Mouse (Mus musculus): ENCODE data around the gene Daglb. TPM values are rescaled to one million over a fixed set of nuclear protein-coding genes. Genes with fewer than 3 reads are reported as not detected.
A peak's percentile ranks its signal among the peaks of the same experiment; 100 is the strongest.

The Daglb gene
- 21.3 and 21.7 TPM in 2 replicates for polyA plus RNA-seq (2014; fragmentation: Nextera tagmentation; extraction: Ambion mirVana)

DNA sequence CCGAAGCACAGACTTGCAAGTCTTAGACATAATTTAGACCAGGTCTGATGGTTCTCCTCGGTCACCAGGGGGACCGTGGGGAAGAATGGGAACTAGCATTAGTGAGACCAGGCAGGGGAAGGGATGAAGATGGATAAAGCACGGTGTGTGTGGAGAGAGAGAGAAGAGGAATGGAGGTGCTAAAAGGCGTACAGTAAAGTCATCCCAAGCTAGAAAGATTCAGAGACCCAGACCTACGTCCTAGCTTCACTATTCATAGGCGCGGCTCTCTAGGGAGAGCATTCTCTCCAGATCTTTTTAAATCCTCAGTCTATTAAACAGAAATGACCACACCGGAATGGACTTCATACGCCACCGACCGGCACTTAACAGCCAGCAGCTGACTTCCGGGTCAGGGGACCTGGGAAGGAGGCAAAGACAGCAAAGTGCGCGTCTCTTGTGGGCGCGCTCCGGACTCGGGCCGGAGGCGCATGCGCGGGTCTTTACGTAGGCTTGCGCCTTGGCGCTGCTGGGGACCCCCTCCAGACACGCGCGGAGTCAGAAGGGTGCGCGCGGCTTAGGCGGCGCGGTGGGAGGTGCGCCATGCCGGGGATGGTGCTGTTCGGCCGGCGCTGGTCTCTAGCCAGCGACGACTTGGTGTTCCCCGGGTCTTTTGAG, at the start of gene Daglb:
Daglb (plus strand) TSS at position 485 of the 657 bp plus-strand sequence.
- Histone ChIP-seq H3K36me3 (ENCODE audit: control insufficient read depth, insufficient read depth, low read length) (0 out of 2 replicates have a peak, but pooled peaks cover 10% of the 10 kb centered on the region), H3K9ac (replicated peaks; ENCODE audit: low read depth, low read length) (peak within 1 kb of the TSS; percentile 64)
- 3% methylated on average over 41 of the region's 43 CpGs for WGBS

DNA sequence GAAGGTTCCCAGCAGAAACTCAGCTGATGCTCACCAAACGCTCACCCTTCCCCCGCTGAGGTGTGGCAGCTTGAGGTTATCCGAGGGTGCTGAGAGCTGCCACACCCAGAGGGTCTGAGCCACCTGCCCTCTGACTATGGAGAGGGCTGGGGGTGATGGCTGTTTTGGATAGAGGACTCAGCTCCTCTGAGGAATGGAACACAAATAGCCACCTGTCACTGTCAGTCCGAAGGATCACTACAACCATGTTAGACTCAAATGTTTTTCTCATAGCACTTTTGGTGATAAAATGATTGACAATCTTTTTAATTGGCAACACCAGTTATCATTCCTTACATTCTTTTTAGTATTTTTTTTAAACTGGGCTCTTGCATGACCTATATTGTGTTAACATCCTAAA, 42.9 kb upstream of the Daglb start:
- H3K4me1 ChIP-seq (ENCODE audit: control insufficient read depth, insufficient read depth, low read length) = no peaks in the 10 kb centered on the region
- H3K9ac ChIP-seq (replicated peaks; ENCODE audit: low read depth, low read length) = no peak overlapping the region
- 93% methylated on average over 4 of the region's 4 CpGs for WGBS
- no peak overlapping the region for H3K27ac ChIP-seq (ENCODE audit: low read depth, low read length)
- ATAC-seq (ENCODE audit: low read depth) = no peak
- peaks cover 39% of the 10 kb centered on the region for H3K36me3 ChIP-seq (ENCODE audit: control insufficient read depth, insufficient read depth, low read length)
- H3K27me3 ChIP-seq (ENCODE audit: control insufficient read depth, insufficient read depth, low read length) = no peaks in the 10 kb centered on the region
- H3K4me2 ChIP-seq (ENCODE audit: low read depth, low read length) = no peak overlapping the region
- no peak overlapping the region for H3K4me3 ChIP-seq (ENCODE audit: low read depth, low read length)
- H3K9me3 ChIP-seq (ENCODE audit: control insufficient read depth, low read length) = no peaks in the 10 kb centered on the region

More for the DNA sequence above, at the start of gene Daglb:
- H3K9me3 ChIP-seq (ENCODE audit: control insufficient read depth, low read length) = no peaks in the 10 kb centered on the region
- peak within 1 kb of the TSS; percentile 84 for H3K4me2 ChIP-seq (ENCODE audit: low read depth, low read length)
- H3K4me1 ChIP-seq (ENCODE audit: control insufficient read depth, insufficient read depth, low read length) = peaks cover 7% of the 10 kb centered on the region; the same call in 1 of the 2 replicates
- peak within 1 kb of the TSS; percentile 66 for H3K27ac ChIP-seq (ENCODE audit: low read depth, low read length)
- ATAC-seq (ENCODE audit: low read depth) = peak; percentile 97
- H3K27me3 ChIP-seq (ENCODE audit: control insufficient read depth, insufficient read depth, low read length) = no peaks in the 10 kb centered on the region
- H3K4me3 ChIP-seq (ENCODE audit: low read depth, low read length) = peak within 1 kb of the TSS; percentile 76

DNA sequence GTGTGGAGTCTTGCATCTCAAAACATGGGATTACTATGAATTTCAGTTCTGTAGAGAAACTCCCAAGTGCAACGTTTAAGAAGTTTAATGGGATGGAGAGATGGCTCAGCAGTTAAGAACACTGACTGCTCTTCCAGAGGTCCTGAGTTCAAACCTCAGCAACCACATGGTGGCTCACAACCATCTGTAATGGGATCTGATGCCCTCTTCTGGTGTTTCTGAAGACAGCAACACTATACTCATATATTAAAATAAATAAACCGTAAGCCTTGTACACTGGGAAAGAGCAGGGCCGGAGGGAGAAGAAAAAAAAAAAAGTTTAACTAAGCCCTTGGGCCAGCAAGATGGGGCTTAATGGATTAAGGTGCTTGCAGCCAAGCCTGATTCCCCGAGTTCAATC, 41.4 kb upstream of the Daglb start:
- no peak for ATAC-seq (ENCODE audit: low read depth)
- H3K9me3 ChIP-seq (ENCODE audit: control insufficient read depth, low read length) = no peaks in the 10 kb centered on the region
- H3K4me2 ChIP-seq (ENCODE audit: low read depth, low read length) = no peak overlapping the region
- H3K9ac ChIP-seq (replicated peaks; ENCODE audit: low read depth, low read length) = no peak overlapping the region
- peaks cover 33% of the 10 kb centered on the region for H3K36me3 ChIP-seq (ENCODE audit: control insufficient read depth, insufficient read depth, low read length)
- H3K27me3 ChIP-seq (ENCODE audit: control insufficient read depth, insufficient read depth, low read length) = no peaks in the 10 kb centered on the region
- no peaks in the 10 kb centered on the region for H3K4me1 ChIP-seq (ENCODE audit: control insufficient read depth, insufficient read depth, low read length)
- WGBS = 82% methylated on average over 4 of the region's 4 CpGs
- no peak overlapping the region for H3K4me3 ChIP-seq (ENCODE audit: low read depth, low read length)
- H3K27ac ChIP-seq (ENCODE audit: low read depth, low read length) = no peak overlapping the region

DNA sequence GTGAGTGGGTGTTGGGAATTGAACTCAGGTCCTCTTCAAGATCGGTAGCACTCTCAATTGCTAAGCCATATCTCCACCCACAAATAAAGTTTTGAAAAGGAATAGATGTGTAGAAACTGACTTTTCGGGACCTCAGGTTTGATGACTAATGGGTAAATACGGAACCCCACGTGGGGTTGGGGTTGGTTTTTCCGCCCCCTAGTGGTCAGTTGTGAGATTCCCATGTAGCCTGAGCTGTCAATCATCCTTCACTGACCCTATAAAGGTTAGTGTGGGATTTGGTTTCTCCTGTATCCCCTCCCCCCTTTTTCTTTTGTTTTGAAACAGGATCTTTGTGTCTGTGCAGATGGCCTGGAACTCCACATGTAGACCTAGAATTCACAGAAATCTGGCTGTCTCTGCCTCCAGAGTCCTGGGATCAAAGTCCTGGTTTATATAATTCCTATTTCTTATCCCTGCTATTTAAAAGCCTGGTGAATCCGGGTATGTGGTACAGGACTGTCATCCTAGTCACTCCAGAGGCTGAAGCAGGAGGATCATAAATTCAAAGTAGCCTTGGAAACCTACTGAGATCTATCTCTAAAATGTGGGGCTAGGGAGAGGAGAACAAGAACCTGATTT, 40.4 kb upstream of the Daglb start:
- WGBS = 35% methylated on average over 6 of the region's 6 CpGs
- no peaks in the 10 kb centered on the region for H3K9me3 ChIP-seq (ENCODE audit: control insufficient read depth, low read length)
- no peaks in the 10 kb centered on the region for H3K27me3 ChIP-seq (ENCODE audit: control insufficient read depth, insufficient read depth, low read length)
- no peak overlapping the region for H3K4me2 ChIP-seq (ENCODE audit: low read depth, low read length)
- no peak overlapping the region for H3K9ac ChIP-seq (replicated peaks; ENCODE audit: low read depth, low read length)
- H3K4me1 ChIP-seq (ENCODE audit: control insufficient read depth, insufficient read depth, low read length) = no peaks in the 10 kb centered on the region
- H3K36me3 ChIP-seq (ENCODE audit: control insufficient read depth, insufficient read depth, low read length) = peaks cover 24% of the 10 kb centered on the region
- no peak overlapping the region for H3K4me3 ChIP-seq (ENCODE audit: low read depth, low read length)
- no peak overlapping the region for H3K27ac ChIP-seq (ENCODE audit: low read depth, low read length)
- ATAC-seq (ENCODE audit: low read depth) = no peak

DNA sequence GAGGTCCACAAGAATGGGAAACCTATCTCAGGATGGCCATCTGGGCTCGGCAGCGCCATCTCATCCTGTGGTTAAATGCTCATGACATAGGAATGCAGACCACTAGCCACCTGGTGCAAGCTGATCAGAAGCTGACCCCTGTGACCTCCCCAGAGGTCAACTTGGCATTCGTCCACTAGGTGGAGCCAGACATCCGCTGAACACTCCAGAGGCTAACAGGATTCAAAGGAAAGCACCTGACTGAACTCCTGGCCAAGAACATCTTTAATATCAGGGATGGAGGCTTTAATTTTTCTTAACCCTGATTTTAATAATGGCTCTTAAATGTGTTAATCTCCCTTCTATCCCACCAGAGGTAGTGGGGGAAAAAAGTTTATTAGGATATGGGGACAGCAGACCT, 30.0 kb upstream of the Daglb start:
- H3K4me2 ChIP-seq (ENCODE audit: low read depth, low read length) = no peak overlapping the region
- H3K9me3 ChIP-seq (ENCODE audit: control insufficient read depth, low read length) = no peaks in the 10 kb centered on the region
- H3K36me3 ChIP-seq (ENCODE audit: control insufficient read depth, insufficient read depth, low read length) = no peaks in the 10 kb centered on the region
- H3K27me3 ChIP-seq (ENCODE audit: control insufficient read depth, insufficient read depth, low read length) = no peaks in the 10 kb centered on the region
- no peak overlapping the region for H3K27ac ChIP-seq (ENCODE audit: low read depth, low read length)
- no peaks in the 10 kb centered on the region for H3K4me1 ChIP-seq (ENCODE audit: control insufficient read depth, insufficient read depth, low read length)
- no peak overlapping the region for H3K4me3 ChIP-seq (ENCODE audit: low read depth, low read length)
- H3K9ac ChIP-seq (replicated peaks; ENCODE audit: low read depth, low read length) = no peak overlapping the region
- 10% methylated on average over 4 of the region's 4 CpGs for WGBS
- ATAC-seq (ENCODE audit: low read depth) = no peak

DNA sequence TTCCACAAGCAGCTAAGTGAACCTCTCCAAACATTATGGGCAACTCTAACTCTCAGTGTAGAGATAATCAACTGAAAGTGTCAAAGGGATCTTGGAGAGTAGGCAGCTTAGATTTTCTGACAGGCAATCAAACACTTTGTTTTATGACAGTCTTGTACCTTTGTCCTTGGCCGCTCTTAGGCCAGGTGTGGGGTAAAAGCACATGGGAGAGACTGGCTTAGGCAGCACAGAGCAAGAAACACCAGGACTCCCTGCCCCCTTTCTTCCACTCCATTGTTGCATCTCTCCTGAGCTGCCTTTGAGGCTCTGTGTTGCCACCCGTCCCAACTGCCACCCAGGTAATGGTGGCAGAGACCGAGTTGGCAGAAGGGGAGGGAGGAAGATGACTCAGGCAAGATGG, 23.1 kb upstream of the Daglb start:
- Histone ChIP-seq H3K4me2 (ENCODE audit: low read depth, low read length) (no peak overlapping the region), H3K4me1 (ENCODE audit: control insufficient read depth, insufficient read depth, low read length) (no peaks in the 10 kb centered on the region), H3K9ac (replicated peaks; ENCODE audit: low read depth, low read length) (no peak overlapping the region), H3K27me3 (ENCODE audit: control insufficient read depth, insufficient read depth, low read length) (no peaks in the 10 kb centered on the region), H3K27ac (ENCODE audit: low read depth, low read length) (no peak overlapping the region), H3K36me3 (ENCODE audit: control insufficient read depth, insufficient read depth, low read length) (no peaks in the 10 kb centered on the region), H3K4me3 (ENCODE audit: low read depth, low read length) (no peak overlapping the region), H3K9me3 (ENCODE audit: control insufficient read depth, low read length) (no peaks in the 10 kb centered on the region)
- WGBS = 80% methylated on average over 3 of the region's 3 CpGs
- no peak for ATAC-seq (ENCODE audit: low read depth)

DNA sequence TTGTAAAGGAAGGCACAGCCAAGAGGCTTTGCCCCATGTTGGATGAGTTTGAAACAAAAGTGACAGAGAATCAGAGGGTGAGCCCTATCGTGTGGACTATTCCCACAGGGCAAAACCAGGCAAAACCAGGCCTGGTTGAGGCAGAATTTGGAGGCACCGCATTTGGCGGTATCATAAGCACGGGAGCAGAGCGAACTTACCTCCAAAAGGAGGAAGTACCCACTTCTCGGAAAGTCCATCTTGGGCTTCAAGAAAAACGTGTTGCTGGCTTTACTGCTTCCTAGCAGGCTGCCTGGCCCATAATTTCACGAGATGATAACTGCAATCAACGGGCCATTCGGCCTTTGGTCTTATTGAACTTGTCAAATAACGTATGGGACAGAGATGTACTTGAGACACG, 22.6 kb upstream of the Daglb start:
- Histone ChIP-seq H3K4me2 (ENCODE audit: low read depth, low read length) (no peak overlapping the region), H3K9ac (replicated peaks; ENCODE audit: low read depth, low read length) (no peak overlapping the region), H3K4me1 (ENCODE audit: control insufficient read depth, insufficient read depth, low read length) (no peaks in the 10 kb centered on the region), H3K4me3 (ENCODE audit: low read depth, low read length) (no peak overlapping the region), H3K27ac (ENCODE audit: low read depth, low read length) (no peak overlapping the region), H3K27me3 (ENCODE audit: control insufficient read depth, insufficient read depth, low read length) (no peaks in the 10 kb centered on the region), H3K36me3 (ENCODE audit: control insufficient read depth, insufficient read depth, low read length) (no peaks in the 10 kb centered on the region), H3K9me3 (ENCODE audit: control insufficient read depth, low read length) (no peaks in the 10 kb centered on the region)
- 90% methylated on average over 12 of the region's 12 CpGs for WGBS
- no peak for ATAC-seq (ENCODE audit: low read depth)

DNA sequence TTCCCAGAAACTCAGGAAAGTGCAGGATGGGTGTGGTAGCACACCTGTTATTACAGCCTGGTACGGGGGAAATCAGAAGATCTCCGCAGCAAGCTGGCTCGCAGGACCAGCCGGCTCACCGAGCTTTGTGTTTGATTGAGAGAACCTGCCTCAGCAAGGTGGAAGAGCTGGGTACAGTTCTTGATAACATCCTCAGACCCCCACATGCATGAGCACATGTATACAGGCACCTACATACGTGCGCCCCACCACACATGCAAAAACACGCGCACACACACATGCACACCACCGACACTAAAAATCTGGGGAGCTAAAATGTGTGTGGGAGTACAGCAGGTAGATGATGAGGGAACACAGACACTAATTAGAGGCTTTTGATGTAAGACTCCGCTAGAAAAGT, 713 bp upstream of the Daglb start:
- H3K36me3 ChIP-seq (ENCODE audit: control insufficient read depth, insufficient read depth, low read length) = 0 out of 2 replicates have a peak, but pooled peaks cover 10% of the 10 kb centered on the region
- H3K4me3 ChIP-seq (ENCODE audit: low read depth, low read length) = peak overlapping the region; percentile 76
- peak; percentile 36; the same call in 1 of the 2 replicates for ATAC-seq (ENCODE audit: low read depth)
- peak overlapping the region; percentile 66; the same call in 1 of the 2 replicates for H3K27ac ChIP-seq (ENCODE audit: low read depth, low read length)
- peaks cover 7% of the 10 kb centered on the region; the same call in 1 of the 2 replicates for H3K4me1 ChIP-seq (ENCODE audit: control insufficient read depth, insufficient read depth, low read length)
- H3K9ac ChIP-seq (replicated peaks; ENCODE audit: low read depth, low read length) = peak overlapping the region; percentile 64
- 82% methylated on average over 11 of the region's 11 CpGs for WGBS
- H3K4me2 ChIP-seq (ENCODE audit: low read depth, low read length) = peak overlapping the region; percentile 84
- no peaks in the 10 kb centered on the region for H3K27me3 ChIP-seq (ENCODE audit: control insufficient read depth, insufficient read depth, low read length)
- no peaks in the 10 kb centered on the region for H3K9me3 ChIP-seq (ENCODE audit: control insufficient read depth, low read length)

DNA sequence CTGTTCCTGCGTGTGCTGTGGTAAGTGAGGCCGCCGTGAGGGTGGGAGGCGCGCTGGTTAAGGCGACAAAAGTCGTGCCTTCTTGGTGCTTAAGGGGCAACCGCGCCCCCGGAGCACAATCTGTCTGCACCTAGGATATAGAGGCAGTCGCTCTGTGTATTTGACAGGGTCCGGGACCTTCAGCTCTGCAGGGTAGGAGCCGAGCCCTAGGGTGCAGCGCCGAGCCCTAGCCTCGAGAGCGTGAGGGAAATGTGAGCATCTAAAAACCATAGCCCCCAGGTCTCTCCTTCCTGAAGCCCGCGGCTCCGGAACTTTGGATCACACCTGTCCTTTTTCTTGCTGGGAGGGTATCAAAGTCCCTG, 354 bp downstream of the Daglb start:
- ATAC-seq (ENCODE audit: low read depth) = no peak
- Histone ChIP-seq H3K36me3 (ENCODE audit: control insufficient read depth, insufficient read depth, low read length) (0 out of 2 replicates have a peak, but pooled peaks cover 10% of the 10 kb centered on the region), H3K27me3 (ENCODE audit: control insufficient read depth, insufficient read depth, low read length) (no peaks in the 10 kb centered on the region), H3K4me1 (ENCODE audit: control insufficient read depth, insufficient read depth, low read length) (peaks cover 7% of the 10 kb centered on the region; the same call in 1 of the 2 replicates), H3K4me2 (ENCODE audit: low read depth, low read length) (peak overlapping the region; percentile 84), H3K4me3 (ENCODE audit: low read depth, low read length) (peak overlapping the region; percentile 76), H3K9me3 (ENCODE audit: control insufficient read depth, low read length) (no peaks in the 10 kb centered on the region), H3K27ac (ENCODE audit: low read depth, low read length) (peak overlapping the region; percentile 66), H3K9ac (replicated peaks; ENCODE audit: low read depth, low read length) (peak overlapping the region; percentile 64)
- under 1% methylated on average over 20 of the region's 20 CpGs for WGBS
